Comparison of ENCODE assay signal across 19 mouse cellular contexts in genomic region chr17:70646641-70647040, GRCm38 (mm10).
A peak's percentile ranks its signal among the peaks of the same experiment; 100 is the strongest.
DNase-seq lines count a peak whose midpoint lies in the region; ATAC-seq lines count a peak whose summit lies in the region.
"Had no signal": no experiment of that assay in that cellular context is flagged by ENCODE, and none has a peak within 500 bp of the region (broad histone marks: within the 10 kb centered on the region; RNA-seq: fewer than 3 reads in every experiment).

No protein-coding gene starts in this region.

- H3K9ac ChIP-seq in intestine, embryonic 14.5 days (ENCODE audit: low read length), result no peak overlapping the region
- no peak overlapping the region for H3K9ac ChIP-seq in intestine, embryonic 16.5 days (ENCODE audit: low read depth, low read length)
- H3K9ac ChIP-seq: forebrain, embryonic 15.5 days; hindbrain, embryonic 14.5 days; lung, embryonic 15.5 days had no signal

- no peak for ATAC-seq in intestine, embryonic 14.5 days (replicated peaks; ENCODE audit: low FRiP score, low TSS enrichment, low read depth)
- no peak for ATAC-seq in intestine, embryonic 16.5 days
- ATAC-seq: CD4-positive, CD25-positive, alpha-beta regulatory T cell, adult 4 months; forebrain, embryonic 15.5 days; intestine, postnatal 0 days had no signal

- H3K27me3 ChIP-seq in intestine, embryonic 14.5 days (replicated peaks; ENCODE audit: control insufficient read depth, insufficient read depth, low read length), result no peaks in the 10 kb centered on the region
- no peaks in the 10 kb centered on the region for H3K27me3 ChIP-seq in intestine, embryonic 16.5 days (replicated peaks; ENCODE audit: control insufficient read depth, insufficient read depth, low read length)
- H3K27me3 ChIP-seq: forebrain, embryonic 15.5 days; lung, embryonic 15.5 days had no signal

- no peaks in the 10 kb centered on the region for H3K36me3 ChIP-seq in intestine, embryonic 14.5 days (ENCODE audit: control insufficient read depth, insufficient read depth, low read length)
- no peaks in the 10 kb centered on the region for H3K36me3 ChIP-seq in intestine, embryonic 16.5 days (ENCODE audit: control insufficient read depth, insufficient read depth, low read length)
- H3K36me3 ChIP-seq: forebrain, embryonic 15.5 days; G1E; lung, embryonic 15.5 days had no signal

- WGBS in intestine, embryonic 14.5 days, result 45% methylated on average over 4 of the region's 4 CpGs
- WGBS in intestine, embryonic 16.5 days, result 30% methylated on average over 4 of the region's 4 CpGs

- no peak overlapping the region for H3K4me3 ChIP-seq in intestine, embryonic 14.5 days (ENCODE audit: low read depth, low read length)
- H3K4me3 ChIP-seq in intestine, embryonic 16.5 days (ENCODE audit: low read length), result no peak overlapping the region
- H3K4me3 ChIP-seq: erythroblast, embryonic 14.5 days; forebrain, embryonic 15.5 days; lung, embryonic 15.5 days had no signal

- H3K4me1 ChIP-seq in intestine, embryonic 14.5 days (replicated peaks; ENCODE audit: control insufficient read depth, insufficient read depth, low read length), result no peaks in the 10 kb centered on the region
- no peaks in the 10 kb centered on the region for H3K4me1 ChIP-seq in intestine, embryonic 16.5 days (ENCODE audit: control insufficient read depth, insufficient read depth, low read length)
- H3K4me1 ChIP-seq: forebrain, embryonic 15.5 days; lung, embryonic 15.5 days had no signal

- peak; percentile 45 for DNase-seq in intestine, embryonic 14.5 days (ENCODE audit: low spot score)
- peak; percentile 9 for DNase-seq in ovary, postnatal 14 days (ENCODE audit: low spot score)
- no peak for DNase-seq in ovary, postnatal 10 days (ENCODE audit: low spot score)
- peak; percentile 15 for DNase-seq in embryo, embryonic 9.5 days (ENCODE audit: extremely low spot score)
- no peak for DNase-seq in right cerebral cortex, postnatal 4 days
- DNase-seq in spleen, postnatal 36 days (ENCODE audit: low spot score in 2 of 2), result no peak
- DNase-seq: cerebellum, adult 2 months; liver; midbrain, embryonic 14.5 days; thymus, postnatal 14 days had no signal

- 0 out of 2 replicates have a peak, but pooled peaks cover 5% of the 10 kb centered on the region for H3K9me3 ChIP-seq in intestine, embryonic 14.5 days (ENCODE audit: control insufficient read depth, low read length)
- no peaks in the 10 kb centered on the region for H3K9me3 ChIP-seq in intestine, embryonic 16.5 days (ENCODE audit: control insufficient read depth, low read length)
- H3K9me3 ChIP-seq: forebrain, embryonic 15.5 days; lung, embryonic 15.5 days had no signal

- H3K4me2 ChIP-seq in intestine, embryonic 14.5 days (ENCODE audit: low read length), result no peak overlapping the region
- no peak overlapping the region for H3K4me2 ChIP-seq in intestine, embryonic 16.5 days (ENCODE audit: low read depth, low read length)
- H3K4me2 ChIP-seq: forebrain, embryonic 15.5 days; hindbrain, embryonic 14.5 days; lung, embryonic 15.5 days had no signal

- H3K27ac ChIP-seq in intestine, embryonic 14.5 days (ENCODE audit: low read depth), result no peak overlapping the region
- H3K27ac ChIP-seq in intestine, embryonic 16.5 days (ENCODE audit: low read length), result no peak overlapping the region
- H3K27ac ChIP-seq: forebrain, embryonic 15.5 days; hindbrain, embryonic 14.5 days; lung, embryonic 15.5 days; macrophage had no signal

Comparison
In these comparisons a context has a peak if more than half of its experiments do, and no peak if none do; other contexts are left out.
1. DNase-seq: peak in intestine, embryonic 14.5 days (single experiment), ovary, postnatal 14 days (single experiment) and embryo, embryonic 9.5 days (single experiment); none in ovary, postnatal 10 days (single experiment), right cerebral cortex, postnatal 4 days (single experiment) and spleen, postnatal 36 days (0 of 2).